Mouse (Mus musculus): ENCODE measurements around the gene Vmn2r38. TPM values are rescaled to one million over a fixed set of nuclear protein-coding genes. Genes with fewer than 3 reads are reported as not detected.
"Not testable (repeated sequence)": the region's sequence is repeated elsewhere in the genome, so short reads cannot be mapped to it uniquely, and the experiment has no call there.

Gene Vmn2r38
- not detected for total RNA-seq (2021)
- long read RNA-seq, experiment 1, result 0 reads
- long read RNA-seq, experiment 2, result 0 reads

- not testable (repeated sequence) for DNase-seq (ENCODE audit: low spot score in 2 of 2); H3K27ac ChIP-seq; H3K4me3 ChIP-seq
Observed at GRCm38 (mm10) chr7:9097781-9098180, at the start of gene Vmn2r38. Vmn2r38 (minus strand) TSS chr7:9097881.

GRCm38 (mm10) chr7:9065353-9065752, 32.3 kb downstream of the Vmn2r38 start:
- H3K27ac ChIP-seq; H3K4me3 ChIP-seq; DNase-seq (ENCODE audit: low spot score in 2 of 2): not testable (repeated sequence)

GRCm38 (mm10) chr7:9030698-9031097, 67.0 kb downstream of the Vmn2r38 start, which contains the start of gene Vmn2r39:
Vmn2r39 (minus strand) TSS chr7:9030798.
- not testable (repeated sequence) for H3K4me3 ChIP-seq; DNase-seq (ENCODE audit: low spot score in 2 of 2); H3K27ac ChIP-seq

Other genes starting within 250 kb of the Vmn2r38 start
- not detected for gene Vmn2r40, start 166.4 kb downstream of the Vmn2r38 start, total RNA-seq (2021)
- gene Vmn2r39, start 67.1 kb downstream of the Vmn2r38 start, total RNA-seq (2021), result not detected
- not detected for gene Vmn2r37, start 125.8 kb upstream of the Vmn2r38 start, total RNA-seq (2021)